Mouse (Mus musculus): ENCODE data around the gene Prpsap1.

DNA sequence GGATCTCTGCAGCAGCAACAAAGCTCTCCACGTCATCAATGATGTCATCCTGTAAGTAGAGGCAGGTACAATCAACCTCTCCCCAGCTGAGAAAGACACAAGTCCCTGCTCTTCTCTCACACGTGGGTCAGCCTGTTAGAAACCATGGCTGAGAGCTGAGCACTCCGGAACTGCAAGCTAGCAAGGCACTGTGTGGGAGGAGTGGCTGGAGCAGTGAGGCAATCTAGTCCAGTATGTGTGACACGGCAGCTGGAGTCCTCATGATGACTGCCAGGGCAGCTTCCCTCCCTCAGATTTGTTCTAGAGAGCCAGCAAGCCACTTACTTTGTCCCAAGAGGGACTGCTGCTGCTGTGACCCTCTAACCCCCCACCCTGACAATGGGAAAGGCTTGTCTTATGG lies 21.7 kb downstream of the Prpsap1 start:
- no peak for TF ChIP-seq POLR2A (IDR thresholded peaks at IDR 0.05; ENCODE audit: low read depth, low read length)
- no peak for TF ChIP-seq CTCF (IDR thresholded peaks at IDR 0.05; ENCODE audit: extremely low read depth, insufficient read length, insufficient replicate concordance, low read depth, low read length)

Data from small intestine, adult 2 months (tissue).